Mouse (Mus musculus) adrenal gland, adult 8-10 months (tissue): Measurements from ENCODE around the gene Ankrd23. TPM values are rescaled to one million over a fixed set of nuclear protein-coding genes. Genes with fewer than 3 reads are reported as not detected.
"Not testable (repeated sequence)": the region's sequence is repeated elsewhere in the genome, so short reads cannot be mapped to it uniquely, and the experiment has no call there.

Source experiments
- DNase-seq: peaks from one replicate; pipeline ENCODE4 v3.0.0; 2022
- total RNA-seq, 4 experiments: library from RNA; stranded (reverse); gene quantifications; 2 replicates each; pipeline ENCODE4 v1.2.4; 2022

The Ankrd23 gene
- 10 to 100 TPM in 2 of 4 experiments, 1 to 10 TPM in 2; 6.8 to 18.1 (median 11.3) TPM for total RNA-seq

GRCm38 (mm10) chr1:36536783-36537182, at the start of gene Ankrd23:
TSS of gene Ankrd23 (minus strand) at chr1:36536883.
- not testable (repeated sequence) for DNase-seq

DNA sequence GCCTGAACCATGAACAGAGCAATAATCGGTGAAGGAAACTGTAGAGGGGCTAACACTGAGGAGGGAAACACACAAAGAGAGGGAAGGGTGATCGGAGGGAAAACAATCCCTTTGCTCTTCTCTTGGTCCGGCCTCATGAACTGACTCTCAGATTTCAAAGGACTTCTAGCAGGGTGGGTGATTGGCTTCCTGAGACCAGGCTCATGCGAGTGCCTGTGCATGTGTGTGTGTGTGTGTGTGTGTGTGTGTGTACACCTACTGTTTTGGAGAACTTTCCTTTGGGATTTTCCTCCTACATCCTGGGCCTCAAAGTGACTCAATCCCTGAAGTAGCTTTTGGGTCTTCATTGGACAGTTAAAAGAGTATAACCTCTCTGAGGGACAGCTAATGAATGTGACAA, 49.6 kb upstream of the Ankrd23 start:
- DNase-seq: no peak

DNA sequence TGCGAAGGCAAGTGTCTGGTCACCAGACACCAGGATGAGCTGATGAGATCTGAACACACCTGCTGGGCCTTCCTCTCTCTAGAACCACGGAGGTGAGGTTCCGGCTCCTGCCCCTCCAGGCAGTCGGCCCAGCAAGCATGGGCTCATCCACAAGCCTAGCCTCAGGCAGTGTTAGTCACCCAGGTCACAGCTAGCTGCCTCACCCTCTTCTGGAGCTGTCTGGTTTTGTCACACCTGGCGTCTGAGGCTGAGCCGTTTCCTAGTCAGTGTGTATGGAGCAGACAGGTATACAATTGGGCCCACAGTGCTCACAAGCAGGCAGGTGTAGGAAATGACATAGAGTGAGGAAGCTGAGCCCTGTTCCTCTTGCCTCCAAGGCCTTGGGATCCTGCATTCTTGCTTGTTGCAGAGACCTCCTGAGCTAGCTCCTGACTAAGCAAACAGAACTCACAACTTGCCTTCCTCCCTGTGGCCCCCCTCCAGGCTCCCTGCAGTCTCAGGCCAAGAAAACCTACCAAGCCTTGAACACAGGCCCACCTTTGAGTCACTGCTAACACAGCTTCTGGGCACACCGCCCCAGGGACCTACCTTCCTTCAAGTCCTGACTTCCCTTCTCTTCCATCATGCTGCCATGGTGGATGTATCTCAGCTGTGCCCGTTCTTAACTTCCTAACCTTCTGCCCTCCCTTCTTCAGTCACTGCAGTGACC, 46.9 kb upstream of the Ankrd23 start:
- DNase-seq: no peak

DNA sequence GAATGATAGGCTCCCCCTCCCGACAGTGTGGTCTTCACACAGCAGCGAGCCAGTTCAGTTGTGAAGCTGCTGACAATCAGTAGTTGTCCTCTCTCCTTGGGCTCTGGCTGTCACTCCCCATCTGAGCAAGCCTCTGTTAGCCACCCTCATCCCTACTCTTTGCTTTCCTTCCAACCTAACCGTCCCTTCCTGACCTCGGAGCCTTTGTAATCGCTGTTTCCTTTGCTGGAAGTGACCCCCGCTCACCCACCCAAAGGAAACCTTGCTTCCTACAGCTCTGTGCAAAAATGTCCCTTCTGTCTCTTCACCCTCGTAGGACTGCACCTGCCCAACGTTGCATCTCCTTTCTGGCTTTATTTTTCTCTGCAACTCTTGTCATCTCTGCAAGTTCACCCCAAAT, 45.5 kb upstream of the Ankrd23 start:
- no peak for DNase-seq

DNA sequence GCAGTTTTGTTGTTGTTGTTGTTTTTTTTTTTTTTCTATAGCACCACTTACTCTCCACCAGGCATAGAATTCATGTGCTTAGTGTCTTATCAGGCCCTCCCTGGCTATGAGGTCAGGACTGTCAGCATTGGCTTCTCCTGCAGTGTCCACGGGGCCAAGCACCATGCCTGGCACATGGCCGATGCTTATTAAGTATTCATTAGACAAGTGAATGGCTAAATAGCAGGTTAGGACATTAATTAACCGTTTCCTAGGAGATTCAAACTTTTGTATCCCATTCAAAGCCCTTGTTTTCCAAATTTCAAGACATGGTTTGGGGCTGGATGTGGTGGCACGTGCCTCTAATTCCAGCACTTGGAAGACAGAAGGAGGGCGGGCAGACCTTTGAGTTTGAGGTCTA, 44.6 kb upstream of the Ankrd23 start:
- no peak for DNase-seq

DNA sequence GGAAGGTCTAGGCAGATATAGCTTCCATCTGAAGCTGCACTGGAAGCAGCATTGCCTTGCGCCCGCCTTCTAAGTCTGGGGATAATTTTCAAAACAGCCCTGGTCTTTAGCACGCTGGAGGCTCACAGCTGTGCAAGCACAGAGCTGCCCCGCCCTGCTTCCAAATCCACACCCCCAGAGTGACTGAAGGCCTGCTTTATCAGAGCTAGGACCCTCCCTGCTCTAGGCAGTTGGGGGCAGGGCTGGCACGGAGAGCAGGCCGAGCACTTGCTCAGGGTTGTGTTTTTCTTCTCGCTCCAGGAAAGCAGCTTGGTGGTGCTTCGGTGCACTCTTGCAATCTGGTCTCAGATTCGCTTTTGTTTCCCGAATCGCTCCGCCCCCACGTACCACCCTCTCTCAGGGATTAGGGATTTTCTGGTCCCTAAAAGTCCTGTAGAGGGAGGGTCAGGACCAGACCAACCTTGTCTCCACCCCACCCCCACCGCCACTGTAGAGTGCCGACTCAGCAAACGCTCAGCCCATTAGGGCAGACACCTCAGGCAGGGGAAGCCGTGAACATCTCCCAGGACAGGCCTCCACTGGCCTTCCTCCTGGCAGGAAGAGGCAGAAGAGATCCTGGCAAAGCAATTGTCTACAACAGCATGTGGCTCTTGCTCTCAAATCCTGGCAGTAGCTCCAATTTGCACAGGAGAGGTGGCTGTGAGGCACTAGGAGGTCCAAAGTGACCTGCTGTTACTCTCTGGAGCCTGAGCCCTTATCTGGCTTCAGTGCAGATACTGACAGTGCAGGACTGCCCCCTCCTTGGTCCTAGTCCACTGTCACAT, 43.9 kb upstream of the Ankrd23 start:
- DNase-seq: peak; percentile 50

DNA sequence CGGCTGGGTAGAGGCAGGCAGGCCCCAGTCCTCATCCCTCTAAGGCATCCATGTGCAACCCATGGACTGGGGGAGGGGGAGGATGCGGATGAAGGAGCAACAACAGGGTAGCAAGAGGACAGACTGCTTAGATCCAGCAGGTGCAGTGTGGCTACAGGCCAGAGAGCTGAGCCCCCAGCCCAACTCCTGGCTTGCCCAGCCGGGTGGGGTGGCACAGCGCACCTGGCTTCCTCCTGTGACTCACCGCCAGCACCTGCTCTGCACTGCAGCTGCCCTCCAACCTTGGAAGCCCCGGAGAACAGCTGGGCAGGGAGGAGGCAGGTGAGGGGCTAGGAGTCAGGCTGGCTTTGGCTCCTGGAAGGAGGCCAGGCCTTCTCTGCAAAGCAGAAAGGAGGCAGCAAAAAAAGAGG, 43.3 kb upstream of the Ankrd23 start:
- DNase-seq: no peak

- DNase-seq: no peak
Measured at GRCm38 (mm10) chr1:36576991-36577675, 40.5 kb upstream of the Ankrd23 start.

- DNase-seq: no peak
Measured at GRCm38 (mm10) chr1:36575347-36575746, 38.7 kb upstream of the Ankrd23 start.

GRCm38 (mm10) chr1:36574196-36574955, 37.7 kb upstream of the Ankrd23 start:
- no peak for DNase-seq

DNA sequence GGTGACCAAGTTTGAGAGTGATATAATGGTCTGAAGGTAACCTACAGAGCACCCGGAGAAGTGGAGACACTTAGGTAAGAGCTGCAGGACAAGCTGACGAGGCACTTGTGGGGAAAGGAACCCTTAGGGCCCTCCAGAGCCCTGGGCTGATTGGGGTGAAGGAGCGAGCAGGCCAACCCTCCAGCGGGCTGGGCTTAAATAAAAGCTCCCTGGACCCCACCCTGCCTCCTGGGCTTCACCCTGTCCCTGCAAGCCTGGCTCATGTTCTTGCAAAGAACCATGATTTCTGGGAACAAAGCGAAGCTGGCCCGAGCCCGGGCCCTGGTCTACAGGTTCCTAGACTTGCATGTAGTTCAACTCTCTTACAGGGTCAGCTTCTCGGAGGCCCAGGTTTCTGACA, 36.8 kb upstream of the Ankrd23 start:
- DNase-seq: no peak

DNA sequence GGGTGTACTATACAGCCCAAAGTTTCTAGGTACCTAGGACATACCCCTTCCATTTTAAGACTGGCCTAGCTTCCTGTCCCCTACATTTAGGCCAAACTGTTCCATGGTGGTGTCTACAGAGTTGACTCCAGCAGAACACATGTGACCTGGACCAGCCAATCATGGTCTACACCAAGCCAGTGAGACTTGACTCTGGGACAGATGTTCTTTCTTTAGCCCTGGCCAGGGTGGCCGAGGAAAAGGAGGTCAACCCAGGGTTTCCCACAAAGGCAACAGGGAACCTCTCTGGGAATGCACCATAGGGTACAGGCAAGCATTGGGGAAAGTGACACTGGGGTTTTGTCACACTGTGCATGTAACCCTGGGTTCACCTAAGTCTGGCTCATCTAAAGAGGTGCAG, 36.0 kb upstream of the Ankrd23 start:
- no peak for DNase-seq

GRCm38 (mm10) chr1:36572140-36572700, 35.5 kb upstream of the Ankrd23 start:
- DNase-seq: no peak

DNA sequence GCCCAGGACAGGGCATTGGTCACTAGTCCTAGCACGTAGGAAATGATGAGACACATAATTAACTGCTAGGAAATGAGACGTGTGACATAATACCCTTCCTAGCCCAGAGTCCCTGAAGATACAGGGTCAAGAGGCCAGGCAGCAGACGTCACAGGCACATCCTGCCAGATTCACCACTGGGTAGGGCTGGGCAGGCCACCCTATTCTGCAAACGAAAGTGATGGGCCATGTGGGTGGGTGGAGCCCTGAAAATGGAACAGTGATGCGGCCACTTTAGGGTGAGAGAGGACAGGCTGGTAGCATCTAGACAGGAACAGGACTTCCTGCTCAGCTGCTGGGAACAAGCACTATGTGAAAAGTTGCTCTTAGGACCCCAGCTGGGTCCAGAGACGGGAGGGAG, 34.9 kb upstream of the Ankrd23 start:
- DNase-seq: peak; percentile 89

DNA sequence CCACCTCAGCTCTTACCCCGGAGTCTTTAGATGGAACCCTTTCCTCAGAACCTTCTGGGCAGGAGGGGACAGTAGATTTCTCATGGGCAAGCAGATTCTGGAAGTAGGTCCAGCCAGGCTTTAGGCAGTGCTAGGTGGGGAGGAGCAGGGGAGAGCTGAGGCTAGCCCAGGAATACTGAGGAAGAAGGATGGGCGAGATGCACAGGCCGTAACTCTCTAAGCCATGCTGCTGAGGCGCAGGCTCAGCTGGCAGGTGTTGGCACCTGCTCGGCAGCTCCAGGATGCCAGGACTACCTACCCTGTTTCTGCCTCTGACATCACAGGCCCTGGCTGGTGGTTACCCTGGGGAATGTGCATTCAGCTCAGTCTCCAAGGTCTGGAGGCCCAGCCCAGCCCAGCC, 33.6 kb upstream of the Ankrd23 start:
- no peak for DNase-seq

GRCm38 (mm10) chr1:36569694-36570276, 33.1 kb upstream of the Ankrd23 start:
- no peak for DNase-seq

DNA sequence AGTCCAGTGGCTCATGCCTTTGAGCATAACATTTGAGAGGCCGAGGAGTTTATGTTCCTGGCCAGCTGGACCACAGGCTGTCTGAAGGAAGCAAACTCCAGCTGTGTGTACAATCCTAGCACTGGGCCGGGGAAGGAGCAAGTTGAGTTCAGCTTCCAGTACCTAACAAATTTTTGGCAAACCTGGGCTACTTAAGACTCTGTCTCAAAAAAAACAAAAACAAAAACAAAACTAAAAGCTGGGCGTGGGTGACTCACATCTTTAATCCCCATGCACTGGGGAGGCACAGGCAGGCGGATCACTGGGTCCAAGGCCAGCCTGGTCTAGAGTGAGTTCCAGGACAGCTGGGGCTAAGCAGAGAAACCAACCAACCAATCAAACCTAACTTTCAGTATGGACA, 32.1 kb upstream of the Ankrd23 start:
- no peak for DNase-seq

DNA sequence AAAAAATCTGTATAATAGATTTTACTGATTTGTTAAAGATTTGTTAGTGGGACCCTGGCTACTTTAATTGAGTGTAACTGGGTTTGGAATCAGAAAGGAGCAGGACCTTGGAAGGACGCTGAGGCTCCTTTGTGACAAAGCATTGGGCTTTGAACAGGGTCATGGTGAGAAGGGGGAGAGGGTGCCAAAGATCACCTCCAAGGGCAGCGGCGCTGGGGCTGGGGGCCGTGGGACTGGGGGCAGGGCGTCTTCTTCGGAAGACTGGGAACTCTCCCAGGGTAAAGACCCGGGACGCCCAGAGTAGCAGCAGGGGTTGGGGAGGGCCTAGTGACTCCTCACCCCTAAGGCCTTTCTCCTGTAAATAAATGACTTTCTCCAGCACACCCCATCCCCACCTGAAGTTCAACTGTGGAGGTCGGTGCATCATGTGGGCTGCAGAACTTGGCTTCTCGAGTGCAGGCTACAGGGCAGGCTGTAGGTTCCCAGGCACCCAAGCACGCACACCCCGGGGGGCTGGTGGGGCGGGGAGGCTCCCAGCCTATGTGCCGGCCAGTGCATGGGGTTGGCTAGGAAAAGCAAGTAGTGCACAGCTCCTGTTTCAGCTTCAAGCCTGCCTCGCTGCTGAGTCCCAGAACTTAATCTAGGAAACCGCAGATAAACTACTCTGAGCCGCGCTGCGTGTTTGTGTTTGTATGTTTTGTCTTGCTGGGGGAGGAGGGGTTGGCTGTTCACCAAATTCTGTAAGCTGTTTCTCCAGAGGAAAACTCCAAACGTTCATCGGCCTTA, 31.3 kb upstream of the Ankrd23 start:
- DNase-seq: no peak

GRCm38 (mm10) chr1:36566425-36566824, 29.7 kb upstream of the Ankrd23 start:
- DNase-seq: no peak

DNA sequence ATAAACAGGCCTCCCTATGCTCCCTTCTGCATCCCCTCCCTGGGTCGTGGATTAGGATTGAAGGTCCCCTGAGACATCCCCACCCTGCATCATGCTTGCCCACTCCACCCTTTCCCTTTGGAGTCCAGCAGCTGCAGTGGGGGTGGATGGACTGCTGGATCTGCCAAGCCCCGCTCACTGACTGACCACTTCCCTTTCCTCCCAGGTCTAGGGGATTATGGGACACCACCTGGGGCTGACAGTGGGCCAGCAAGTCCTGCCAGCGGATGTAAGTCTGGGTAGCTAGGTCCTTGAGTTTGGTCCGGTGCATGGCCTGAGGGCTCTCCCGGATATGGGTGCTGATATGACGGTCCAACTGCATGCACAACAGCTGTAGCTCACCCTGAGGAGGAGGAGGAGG, 27.4 kb upstream of the Ankrd23 start:
- no peak for DNase-seq

- DNase-seq: no peak
Measured at GRCm38 (mm10) chr1:36563632-36564031, 26.9 kb upstream of the Ankrd23 start.
